In the genomic region with DNA sequence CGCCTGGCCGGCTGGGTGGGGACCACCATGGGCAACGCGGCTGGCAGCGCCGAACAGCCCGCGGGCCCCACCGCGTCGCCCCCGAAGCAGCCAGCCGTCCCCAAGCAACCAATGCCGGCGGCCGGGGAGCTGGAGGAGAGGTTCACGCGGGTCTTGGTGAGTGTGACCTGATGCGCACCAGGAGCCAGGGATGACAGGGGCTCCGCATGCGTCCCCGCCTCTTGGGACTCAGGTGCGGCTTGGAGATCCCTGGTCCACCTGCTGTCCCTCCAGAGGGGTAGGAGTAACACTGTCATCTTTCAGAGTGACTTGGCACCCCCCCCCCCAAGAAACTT, we compare ENCODE assay signal across 9 mouse cellular contexts. TPM values are rescaled to one million over a fixed set of nuclear protein-coding genes. Genes with fewer than 3 reads are reported as not detected.
DNase-seq lines count a peak whose midpoint lies in the region; ATAC-seq and TF ChIP-seq lines count a peak whose summit lies in the region.
"Had no signal": no experiment of that assay in that cellular context is flagged by ENCODE, and none has a peak within 500 bp of the region (broad histone marks: within the 10 kb centered on the region; RNA-seq: fewer than 3 reads in every experiment).

No protein-coding gene starts in this region.

- no peak for ATAC-seq in erythroblast, adult 5-6 weeks (replicated peaks; ENCODE audit: low FRiP score, poor library complexity, severe bottlenecking)
- no peak for ATAC-seq in forebrain, embryonic 16.5 days
- ATAC-seq in liver, embryonic 15.5 days (ENCODE audit: insufficient read depth), result no peak
- no peak for ATAC-seq in cerebellum, adult (ENCODE audit: insufficient number of reproducible peaks, low FRiP score, low TSS enrichment)

- H3K27ac ChIP-seq in forebrain, embryonic 16.5 days (ENCODE audit: low read length), result no peak overlapping the region; the same call in 1 of the 2 replicates
- peak overlapping the region; percentile 41 for H3K27ac ChIP-seq in liver, embryonic 15.5 days (replicated peaks)

- H3K9me3 ChIP-seq in erythroblast, embryonic 14.5 days (ENCODE audit: control insufficient read depth, low read length), result no peaks in the 10 kb centered on the region; the same call in 1 of the 2 replicates
- no peaks in the 10 kb centered on the region for H3K9me3 ChIP-seq in forebrain, embryonic 16.5 days (ENCODE audit: control insufficient read depth, low read length)
- H3K9me3 ChIP-seq in liver, embryonic 15.5 days (replicated peaks), result no peaks in the 10 kb centered on the region

- H3K9ac ChIP-seq in forebrain, embryonic 16.5 days (replicated peaks; ENCODE audit: low read depth, low read length), result peak overlapping the region; percentile 71
- H3K9ac ChIP-seq in liver, embryonic 15.5 days, result peak overlapping the region; percentile 40; the same call in 1 of the 2 replicates

- H3K4me3 ChIP-seq in erythroblast, embryonic 14.5 days (replicated peaks), result peak overlapping the region; percentile 16
- peak overlapping the region; percentile 27 for H3K4me3 ChIP-seq in C2C12 (ENCODE audit: insufficient read depth, poor library complexity, severe bottlenecking)
- peak overlapping the region; percentile 70 for H3K4me3 ChIP-seq in forebrain, embryonic 16.5 days (replicated peaks; ENCODE audit: low read length)
- peak overlapping the region; percentile 56 for H3K4me3 ChIP-seq in liver, embryonic 15.5 days (replicated peaks)

- H3K4me2 ChIP-seq in forebrain, embryonic 16.5 days (ENCODE audit: low read length), result peak overlapping the region; percentile 85
- H3K4me2 ChIP-seq in liver, embryonic 15.5 days, result peak overlapping the region; percentile 69

- 3% methylated on average over 23 of the region's 23 CpGs for WGBS in forebrain, embryonic 16.5 days
- 0% methylated on average over 23 of the region's 23 CpGs for WGBS in liver, embryonic 15.5 days (ENCODE audit: insufficient replicate concordance)

- H3ac ChIP-seq in C2C12 (ENCODE audit: control insufficient read depth, insufficient read length, low read depth), result peak overlapping the region; percentile 49

- H3K79me2 ChIP-seq in C2C12 (ENCODE audit: control insufficient read depth, insufficient read depth), result no peaks in the 10 kb centered on the region

- no peak for DNase-seq in B cell, adult 2 months
- DNase-seq in embryo, embryonic 10 days (ENCODE audit: low spot score), result no peak

- H3K4me1 ChIP-seq in erythroblast, embryonic 14.5 days (ENCODE audit: control insufficient read depth), result peaks cover 16% of the 10 kb centered on the region
- peaks cover 17% of the 10 kb centered on the region for H3K4me1 ChIP-seq in forebrain, embryonic 16.5 days (replicated peaks; ENCODE audit: control insufficient read depth, insufficient read depth, low read length)
- peaks cover 42% of the 10 kb centered on the region for H3K4me1 ChIP-seq in liver, embryonic 15.5 days (replicated peaks)

- H3K36me3 ChIP-seq in erythroblast, embryonic 14.5 days (ENCODE audit: control insufficient read depth), result no peaks in the 10 kb centered on the region
- no peaks in the 10 kb centered on the region for H3K36me3 ChIP-seq in C2C12 (ENCODE audit: control insufficient read depth, insufficient read depth)
- no peaks in the 10 kb centered on the region for H3K36me3 ChIP-seq in forebrain, embryonic 16.5 days (ENCODE audit: control insufficient read depth, insufficient read depth)
- no peaks in the 10 kb centered on the region for H3K36me3 ChIP-seq in liver, embryonic 15.5 days (replicated peaks)

- TF ChIP-seq CTCF in C2C12 (IDR thresholded peaks at IDR 0.05; ENCODE audit: control insufficient read depth, insufficient read depth, insufficient read length), result no peak

- no peaks in the 10 kb centered on the region for H3K79me3 ChIP-seq in C2C12 (ENCODE audit: low read depth)

- peaks cover 44% of the 10 kb centered on the region for H3K27me3 ChIP-seq in erythroblast, embryonic 14.5 days (ENCODE audit: control insufficient read depth)
- no peaks in the 10 kb centered on the region for H3K27me3 ChIP-seq in C2C12 (ENCODE audit: control insufficient read depth, insufficient read depth, insufficient read length)
- H3K27me3 ChIP-seq in forebrain, embryonic 16.5 days (replicated peaks; ENCODE audit: control insufficient read depth, insufficient read depth, low read length), result peaks cover 12% of the 10 kb centered on the region; the same call in 1 of the 2 replicates
- H3K27me3 ChIP-seq in liver, embryonic 15.5 days, result peaks cover 47% of the 10 kb centered on the region

TF ChIP-seq in C2C12, 6 proteins besides CTCF, POLR2A, EP300 and RAD21:
- TF ChIP-seq MYOD1 (IDR thresholded peaks at IDR 0.05; ENCODE audit: control insufficient read depth, insufficient read length, low read depth) (no peak), MAX (IDR thresholded peaks at IDR 0.05) (no peak), FOSL1 (IDR thresholded peaks at IDR 0.05; ENCODE audit: insufficient read depth, low read length, poor library complexity, severe bottlenecking) (no peak), MYOG (IDR thresholded peaks at IDR 0.05; ENCODE audit: control insufficient read depth, extremely low read depth, insufficient read length) (no peak), USF1 (IDR thresholded peaks at IDR 0.05; ENCODE audit: low read depth) (no peak), CEBPB (IDR thresholded peaks at IDR 0.05; ENCODE audit: low read depth) (no peak)

RNA-seq across cellular contexts. Expression of a gene that starts 0.3 kb away (rescaled TPM):
- polyA plus RNA-seq in erythroblast, embryonic 14.5 days (2012), result 0.20 and 0.39 TPM in 2 replicates
- total RNA-seq in erythroblast, adult 5-6 weeks (2015; ENCODE audit: low replicate concordance), result 70.7 and 93.0 TPM in 2 replicates
- total RNA-seq in erythroblast, adult 5-6 weeks (2017; ENCODE audit: low replicate concordance), result 8.6 and 16.9 TPM in 2 replicates
- polyA plus RNA-seq in C2C12 (2012; fragmentation: generic; extraction: Trizol), result 3.7 TPM
- 2.7 and 6.7 TPM in 2 replicates for polyA plus RNA-seq in forebrain, embryonic 16.5 days (2015; fragmentation: Nextera tagmentation; extraction: Ambion mirVana)
- polyA plus RNA-seq in liver, embryonic 15.5 days (2015; fragmentation: Nextera tagmentation; extraction: Ambion mirVana), result 5.7 and 6.2 TPM in 2 replicates

RNA-seq across cellular contexts. Expression of a gene that starts 37.1 kb away (rescaled TPM):
- not detected in 2 replicates for polyA plus RNA-seq in erythroblast, embryonic 14.5 days (2012)
- total RNA-seq in erythroblast, adult 5-6 weeks (2015; ENCODE audit: low replicate concordance), result not detected in 2 replicates
- total RNA-seq in erythroblast, adult 5-6 weeks (2017; ENCODE audit: low replicate concordance), result not detected in 2 replicates
- 0.02 TPM for polyA plus RNA-seq in C2C12 (2012; fragmentation: generic; extraction: Trizol)
- 0.73 and 1.5 TPM in 2 replicates for polyA plus RNA-seq in forebrain, embryonic 16.5 days (2015; fragmentation: Nextera tagmentation; extraction: Ambion mirVana)
- polyA plus RNA-seq in liver, embryonic 15.5 days (2015; fragmentation: Nextera tagmentation; extraction: Ambion mirVana), result 0.08 TPM in 1 of 2 replicates, not detected in the other
- total RNA-seq: heart, adult 18-20 months had no signal

RNA-seq across cellular contexts. Expression of a gene that starts 39.0 kb away (rescaled TPM):
- 2.5 and 3.4 TPM in 2 replicates for polyA plus RNA-seq in erythroblast, embryonic 14.5 days (2012)
- 0.96 and 3.1 TPM in 2 replicates for total RNA-seq in erythroblast, adult 5-6 weeks (2015; ENCODE audit: low replicate concordance)
- total RNA-seq in erythroblast, adult 5-6 weeks (2017; ENCODE audit: low replicate concordance), result 2.4 and 9.5 TPM in 2 replicates
- 3.4 TPM for polyA plus RNA-seq in C2C12 (2012; fragmentation: generic; extraction: Trizol)
- polyA plus RNA-seq in forebrain, embryonic 16.5 days (2015; fragmentation: Nextera tagmentation; extraction: Ambion mirVana), result 19.9 and 25.9 TPM in 2 replicates
- polyA plus RNA-seq in liver, embryonic 15.5 days (2015; fragmentation: Nextera tagmentation; extraction: Ambion mirVana), result 4.2 and 4.7 TPM in 2 replicates

RNA-seq across cellular contexts. Expression of a gene that starts 47.0 kb away (rescaled TPM):
- polyA plus RNA-seq in erythroblast, embryonic 14.5 days (2012), result not detected in 2 replicates
- total RNA-seq in erythroblast, adult 5-6 weeks (2015; ENCODE audit: low replicate concordance), result not detected in 2 replicates
- total RNA-seq in erythroblast, adult 5-6 weeks (2017; ENCODE audit: low replicate concordance), result not detected in 2 replicates
- not detected for polyA plus RNA-seq in C2C12 (2012; fragmentation: generic; extraction: Trizol)
- 0.22 TPM in 1 of 2 replicates, not detected in the other for polyA plus RNA-seq in forebrain, embryonic 16.5 days (2015; fragmentation: Nextera tagmentation; extraction: Ambion mirVana)
- not detected in 2 replicates for polyA plus RNA-seq in liver, embryonic 15.5 days (2015; fragmentation: Nextera tagmentation; extraction: Ambion mirVana)
- total RNA-seq: heart, adult 18-20 months had no signal

RNA-seq across cellular contexts. Expression of a gene that starts 55.2 kb away (rescaled TPM):
- polyA plus RNA-seq in erythroblast, embryonic 14.5 days (2012), result 7.6 and 7.7 TPM in 2 replicates
- total RNA-seq in erythroblast, adult 5-6 weeks (2015; ENCODE audit: low replicate concordance), result 14.8 and 15.9 TPM in 2 replicates
- 27.9 and 36.7 TPM in 2 replicates for total RNA-seq in erythroblast, adult 5-6 weeks (2017; ENCODE audit: low replicate concordance)
- 24.3 TPM for polyA plus RNA-seq in C2C12 (2012; fragmentation: generic; extraction: Trizol)
- 3.5 and 4.1 TPM in 2 replicates for polyA plus RNA-seq in forebrain, embryonic 16.5 days (2015; fragmentation: Nextera tagmentation; extraction: Ambion mirVana)
- polyA plus RNA-seq in liver, embryonic 15.5 days (2015; fragmentation: Nextera tagmentation; extraction: Ambion mirVana), result 1.8 and 1.9 TPM in 2 replicates

Comparison
In these comparisons a context has a peak if more than half of its experiments do, and no peak if none do; other contexts are left out.
1. H3K4me3 ChIP-seq: peak in every context shown above with its lines; median percentile 70 in forebrain, embryonic 16.5 days; 56 in liver, embryonic 15.5 days; 27 in C2C12; 16 in erythroblast, embryonic 14.5 days.